Comparison of ENCODE assay signal across 21 mouse cellular contexts in the genomic region with DNA sequence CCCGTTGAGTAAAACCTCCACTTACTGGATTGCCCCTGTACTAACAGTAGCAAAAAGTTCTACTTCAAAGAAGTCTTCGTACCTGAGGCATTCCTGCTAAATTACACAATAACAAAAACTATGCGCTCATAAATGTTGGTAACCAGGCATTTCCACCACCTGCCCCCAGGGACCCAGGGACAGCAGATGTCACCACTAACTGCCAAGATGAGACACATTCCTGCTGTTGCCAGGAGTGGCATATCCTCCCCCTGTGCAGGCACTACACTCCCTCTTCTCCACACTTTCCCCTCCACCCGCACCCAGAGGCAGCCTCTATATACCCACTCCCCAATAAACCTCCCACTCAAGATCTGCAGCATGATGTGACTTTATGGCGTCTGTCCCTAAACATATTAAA. TPM values are rescaled to one million over a fixed set of nuclear protein-coding genes. Genes with fewer than 3 reads are reported as not detected.
DNase-seq lines count a peak whose midpoint lies in the region; ATAC-seq lines count a peak whose summit lies in the region.
"Had no signal": no experiment of that assay in that cellular context is flagged by ENCODE, and none has a peak within 500 bp of the region (broad histone marks: within the 10 kb centered on the region; RNA-seq: fewer than 3 reads in every experiment).

No protein-coding gene starts in this region.

- 0 out of 2 replicates have a peak, but pooled peaks have one; percentile 40 for ATAC-seq in limb, embryonic 13.5 days (ENCODE audit: low FRiP score, low read depth)
- ATAC-seq in liver, embryonic 11.5 days (replicated peaks; ENCODE audit: low FRiP score), result no peak
- ATAC-seq: forebrain, embryonic 16.5 days; intestine, postnatal 0 days; midbrain, embryonic 16.5 days; Patski had no signal

- WGBS in limb, embryonic 13.5 days, result 48% methylated on average over 5 of the region's 5 CpGs
- 77% methylated on average over 5 of the region's 5 CpGs for WGBS in liver, embryonic 11.5 days

- no peak overlapping the region for H3K4me2 ChIP-seq in limb, embryonic 13.5 days (replicated peaks)
- H3K4me2 ChIP-seq in liver, embryonic 11.5 days, result no peak overlapping the region
- H3K4me2 ChIP-seq: heart, embryonic 12.5 days; lung, embryonic 14.5 days had no signal

- peaks cover 13% of the 10 kb centered on the region for H3K36me3 ChIP-seq in limb, embryonic 13.5 days
- H3K36me3 ChIP-seq in liver, embryonic 11.5 days (ENCODE audit: control insufficient read depth, insufficient read depth, low read length), result no peaks in the 10 kb centered on the region

- DNase-seq in cerebellum, postnatal 10 days, result peak; percentile 75 to 80
- no peak for DNase-seq in cerebellum, adult 8-10 months
- DNase-seq in kidney, postnatal 10 days, result peak; percentile 24
- no peak for DNase-seq in kidney, adult 9 months
- DNase-seq in brain, adult 2 months (ENCODE audit: low read depth, low spot score), result peak; percentile 11
- DNase-seq in frontal cortex, adult 2 months (ENCODE audit: extremely low spot score in 1 of 2, low spot score in 1 of 2), result no peak
- DNase-seq in liver, embryonic 11.5 days (ENCODE audit: low spot score), result no peak
- DNase-seq: cerebellum, adult 11 months; gastrocnemius, postnatal 36 days; heart, postnatal 36 days; layer of hippocampus, postnatal 36 days; lung, embryonic 14.5 days had no signal

- H3K27ac ChIP-seq in limb, embryonic 13.5 days, result no peak overlapping the region
- no peak overlapping the region for H3K27ac ChIP-seq in liver, embryonic 11.5 days (ENCODE audit: low read depth, low read length)
- H3K27ac ChIP-seq: macrophage; stomach, postnatal 0 days had no signal

- H3K9me3 ChIP-seq in limb, embryonic 13.5 days, result no peaks in the 10 kb centered on the region
- H3K9me3 ChIP-seq in liver, embryonic 11.5 days (ENCODE audit: control insufficient read depth, low read length), result no peaks in the 10 kb centered on the region
- H3K9me3 ChIP-seq: heart, embryonic 12.5 days had no signal

- no peak overlapping the region for H3K4me3 ChIP-seq in limb, embryonic 13.5 days
- H3K4me3 ChIP-seq in liver, embryonic 11.5 days (ENCODE audit: low read depth, low read length), result no peak overlapping the region
- H3K4me3 ChIP-seq: erythroblast, embryonic 14.5 days; heart, embryonic 12.5 days had no signal

- no peak overlapping the region for H3K9ac ChIP-seq in limb, embryonic 13.5 days
- H3K9ac ChIP-seq in liver, embryonic 11.5 days (ENCODE audit: low read depth, low read length), result no peak overlapping the region
- H3K9ac ChIP-seq: heart, embryonic 12.5 days; lung, embryonic 14.5 days had no signal

- H3K27me3 ChIP-seq in limb, embryonic 13.5 days, result no peaks in the 10 kb centered on the region
- no peaks in the 10 kb centered on the region for H3K27me3 ChIP-seq in liver, embryonic 11.5 days (replicated peaks; ENCODE audit: control insufficient read depth, insufficient read depth, low read length)
- H3K27me3 ChIP-seq: heart, embryonic 12.5 days; Patski had no signal

- H3K4me1 ChIP-seq in limb, embryonic 13.5 days, result peaks cover 11% of the 10 kb centered on the region
- H3K4me1 ChIP-seq in liver, embryonic 11.5 days (replicated peaks; ENCODE audit: control insufficient read depth, insufficient read depth, low read length), result no peaks in the 10 kb centered on the region

RNA-seq across cellular contexts. Expression of gene Sept10, which starts 26.8 kb away (rescaled TPM):
- polyA plus RNA-seq in limb, embryonic 13.5 days (2015; fragmentation: Nextera tagmentation; extraction: Ambion mirVana), result 46.4 and 49.6 TPM in 2 replicates
- polyA plus RNA-seq in frontal cortex, adult 2 months (2012; rRNA removed), result 7.8 and 9.6 TPM in 2 replicates
- 28.4 and 30.9 TPM in 2 replicates for polyA plus RNA-seq in liver, embryonic 11.5 days (2014; fragmentation: Nextera tagmentation; extraction: Ambion mirVana)
- polyA plus RNA-seq: erythroblast, embryonic 14.5 days had no signal

RNA-seq across cellular contexts. Expression of gene Sowahc, which starts 26.9 kb away (rescaled TPM):
- polyA plus RNA-seq in limb, embryonic 13.5 days (2015; fragmentation: Nextera tagmentation; extraction: Ambion mirVana), result 14.1 and 15.6 TPM in 2 replicates
- polyA plus RNA-seq in frontal cortex, adult 2 months (2012; rRNA removed), result 4.9 and 5.6 TPM in 2 replicates
- polyA plus RNA-seq in liver, embryonic 11.5 days (2014; fragmentation: Nextera tagmentation; extraction: Ambion mirVana), result 3.6 and 4.5 TPM in 2 replicates
- polyA plus RNA-seq: erythroblast, embryonic 14.5 days had no signal

Comparison
In these comparisons a context has a peak if more than half of its experiments do, and no peak if none do; other contexts are left out.
1. DNase-seq: peak in cerebellum, postnatal 10 days (2 of 2), kidney, postnatal 10 days (single experiment) and brain, adult 2 months (single experiment); none in cerebellum, adult 8-10 months (single experiment), kidney, adult 9 months (single experiment), frontal cortex, adult 2 months (0 of 2) and liver, embryonic 11.5 days (single experiment).